Mouse (Mus musculus) lung, postnatal 0 days (tissue): ENCODE results near the gene Tbc1d22b.

Experiments
- CTCF ChIP-seq: IDR thresholded peaks from 2 replicates; pipeline ENCODE4 v1.5.1; 2016; ENCODE audit warnings: antibody characterized with exemption, mild to moderate bottlenecking
- EP300 ChIP-seq: IDR thresholded peaks from 2 replicates; pipeline ENCODE4 v1.6.1; 2016; ENCODE audit warnings: antibody characterized with exemption, mild to moderate bottlenecking, control low read depth

- no peak for TF ChIP-seq CTCF
- TF ChIP-seq EP300: no peak
These were observed 92.6 kb downstream of the Tbc1d22b start for GRCm38 (mm10) chr17:29642219-29642618.
